Mouse (Mus musculus) spleen, adult 2 months (tissue): ENCODE measurements around the gene Crnkl1. TPM values are rescaled to one million over a fixed set of nuclear protein-coding genes. Genes with fewer than 3 reads are reported as not detected.

Experiments
- DNase-seq, 2 experiments: peaks; one replicate each; pipeline versions ENCODE4 v3.0.0 to v3.0.0-alpha.2; 2012 to 2021; ENCODE audit warnings: low spot score in 2 of 2, low read depth in 1 of 2
- H3K27ac ChIP-seq: fragments of 200-500 bp; 2 replicates; pipeline ENCODE4 v1.5.1; 2012; ENCODE audit warnings: low read length, inconsistent platforms; ENCODE audit not compliant: insufficient read depth
- H3K27me3 ChIP-seq: fragments of 200-500 bp; 2 replicates; pipeline ENCODE4 v1.6.1; 2012; ENCODE audit warnings: mild to moderate bottlenecking, moderate library complexity, low read length, inconsistent platforms; ENCODE audit not compliant: control insufficient read depth, insufficient read depth
- H3K36me3 ChIP-seq: fragments of 200-500 bp; 2 replicates; pipeline ENCODE4 v1.6.1; 2012; ENCODE audit warnings: mild to moderate bottlenecking, low read length, inconsistent platforms; ENCODE audit not compliant: control insufficient read depth, insufficient read depth
- H3K4me1 ChIP-seq: fragments of 200-500 bp; 2 replicates; pipeline ENCODE4 v1.6.1; 2011; ENCODE audit warnings: inconsistent platforms; ENCODE audit not compliant: control insufficient read depth, insufficient read depth, insufficient read length
- H3K4me3 ChIP-seq: fragments of 200-500 bp; 2 replicates; pipeline ENCODE4 v1.5.1; 2011; ENCODE audit warnings: mild to moderate bottlenecking, inconsistent platforms; ENCODE audit not compliant: insufficient read depth, insufficient read length; ENCODE audit errors: extremely low read depth
- CTCF ChIP-seq: fragments of 200-500 bp; IDR thresholded peaks from 2 replicates; pipeline ENCODE4 v1.5.1; 2011; ENCODE audit warnings: mild to moderate bottlenecking, inconsistent platforms; ENCODE audit not compliant: insufficient read depth, insufficient read length, insufficient replicate concordance; ENCODE audit errors: extremely low read depth
- POLR2A ChIP-seq: fragments of 200-500 bp; IDR thresholded peaks from 2 replicates; pipeline ENCODE4 v1.6.1; 2011; ENCODE audit warnings: low read depth, low read length, inconsistent platforms
- WGBS: fragments of 180-500 bp; shearing (Covaris S2); methylation state at CpG from one replicate; pipeline ENCODE4 v1.1.7; 2018; 5-methylcytosine and 5-hydroxymethylcytosine counted together
- polyA plus RNA-seq: library from polyadenylated mRNA; depleted of rRNA; stranded (reverse); fragments of >200 nt; gene quantifications from 2 replicates; pipeline ENCODE4 v1.2.3, GENCODE M21; 2012; rRNA removed

The Crnkl1 gene
- polyA plus RNA-seq: 10.1 and 12.0 TPM in 2 replicates

DNA sequence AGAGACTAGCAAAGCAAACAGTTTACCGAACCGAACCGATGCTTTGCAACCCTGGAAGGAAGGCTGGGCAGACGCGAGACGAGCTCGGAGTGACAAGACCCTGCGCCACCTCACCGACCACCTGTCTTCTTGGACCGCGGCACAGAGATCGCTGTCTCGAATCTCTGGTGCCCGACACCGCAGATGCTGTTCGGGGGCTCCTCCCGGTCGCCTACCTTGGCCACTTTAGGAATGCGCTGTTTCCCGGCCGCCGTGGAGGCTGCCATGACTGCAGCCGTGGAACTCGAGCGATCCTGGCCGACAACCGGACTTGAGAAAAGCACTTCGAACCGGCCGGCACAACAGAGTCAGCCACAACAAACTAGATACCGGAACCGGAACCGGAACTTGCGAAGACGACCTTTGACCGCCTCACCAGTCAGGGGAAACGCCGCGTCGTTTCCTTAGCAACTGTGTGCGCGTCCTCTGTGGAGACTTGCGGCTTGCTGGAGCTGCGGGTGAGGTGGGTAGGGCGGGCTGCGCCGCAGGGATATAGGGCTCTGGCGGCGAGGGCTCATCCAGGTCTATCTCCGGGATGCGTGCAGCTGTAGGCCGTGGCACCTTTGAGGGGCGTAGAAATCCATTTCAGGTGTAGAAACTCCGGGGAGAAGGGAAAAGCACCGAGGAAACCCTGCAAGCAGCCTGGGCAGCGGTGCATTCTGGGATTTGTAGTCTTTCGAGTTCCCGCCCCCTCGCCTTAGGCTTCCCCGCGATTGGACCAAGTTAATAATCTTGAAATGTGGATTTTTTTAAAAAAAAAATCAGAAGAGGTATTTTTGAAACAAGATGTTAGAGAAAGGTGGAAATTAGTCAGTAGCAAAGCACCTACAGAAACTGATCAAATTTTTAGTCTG, at the start of gene Crnkl1, which contains the start of gene Cfap61:
Gene Crnkl1 (minus strand): TSS at position 676 of the 893 bp plus-strand sequence.
Gene Cfap61 (plus strand): TSS at position 446 of the 893 bp plus-strand sequence.
- WGBS: under 1% methylated on average over 61 of the region's 61 CpGs
- peak within 1 kb of the TSS; percentile 99 for H3K4me3 ChIP-seq
- peaks cover 15% of the 10 kb centered on the region for H3K36me3 ChIP-seq
- peak; percentile 19; the same call in 1 of the 2 replicates for TF ChIP-seq POLR2A
- TF ChIP-seq CTCF: no peak
- peak within 1 kb of the TSS; percentile 62 for H3K27ac ChIP-seq
- DNase-seq: peak; percentile 92
- H3K27me3 ChIP-seq: no peaks in the 10 kb centered on the region; the same call in 1 of the 2 replicates
- H3K4me1 ChIP-seq: no peaks in the 10 kb centered on the region

GRCm38 (mm10) chr2:145982317-145983045, 47.7 kb upstream of the Crnkl1 start:
- no peak for DNase-seq

DNA sequence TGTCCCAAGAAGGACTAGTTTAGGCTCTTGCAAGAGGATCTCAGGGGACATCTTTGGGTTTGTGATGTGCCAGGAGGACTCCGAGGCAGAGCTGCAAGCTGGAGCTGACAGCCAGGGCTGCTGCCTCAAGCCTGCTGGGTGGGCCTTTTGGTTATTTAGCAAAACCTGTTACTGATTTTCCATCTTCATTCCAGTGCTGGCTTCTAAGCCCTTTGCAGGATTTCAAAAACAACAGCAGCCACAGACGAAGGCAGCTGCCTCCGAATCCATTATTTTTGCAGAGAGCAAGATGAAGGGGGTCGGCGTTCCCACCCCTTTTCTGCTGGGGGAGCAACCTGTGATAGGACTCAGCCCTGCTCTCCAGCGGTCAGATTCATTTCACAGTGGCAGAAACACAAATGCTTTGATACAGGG, 46.9 kb upstream of the Crnkl1 start:
- TF ChIP-seq POLR2A (no peak), CTCF (no peak)
- H3K27me3 ChIP-seq: no peaks in the 10 kb centered on the region
- no peak overlapping the region for H3K4me3 ChIP-seq
- WGBS: 89% methylated on average over 6 of the region's 6 CpGs
- H3K36me3 ChIP-seq: no peaks in the 10 kb centered on the region
- no peaks in the 10 kb centered on the region for H3K4me1 ChIP-seq
- H3K27ac ChIP-seq: no peak overlapping the region
- no peak for DNase-seq

More at GRCm38 (mm10) chr2:145982317-145983045, 47.7 kb upstream of the Crnkl1 start:
- no peaks in the 10 kb centered on the region for H3K36me3 ChIP-seq
- 80% methylated on average over 9 of the region's 9 CpGs for WGBS
- no peak overlapping the region for H3K4me3 ChIP-seq
- H3K27me3 ChIP-seq: no peaks in the 10 kb centered on the region
- no peak overlapping the region for H3K27ac ChIP-seq
- no peaks in the 10 kb centered on the region for H3K4me1 ChIP-seq
- TF ChIP-seq CTCF (no peak), POLR2A (no peak)

GRCm38 (mm10) chr2:145980881-145981280, 46.1 kb upstream of the Crnkl1 start:
- no peaks in the 10 kb centered on the region for H3K36me3 ChIP-seq
- 88% methylated on average over 9 of the region's 9 CpGs for WGBS
- TF ChIP-seq CTCF: no peak
- TF ChIP-seq POLR2A: no peak

GRCm38 (mm10) chr2:145979616-145980015, 44.8 kb upstream of the Crnkl1 start:
- Histone ChIP-seq H3K4me3 (no peak overlapping the region), H3K27ac (no peak overlapping the region), H3K36me3 (no peaks in the 10 kb centered on the region), H3K4me1 (no peaks in the 10 kb centered on the region), H3K27me3 (no peaks in the 10 kb centered on the region)
- no peak for TF ChIP-seq POLR2A
- TF ChIP-seq CTCF: no peak
- DNase-seq: no peak
- WGBS: 95% methylated on average over 4 of the region's 4 CpGs

More at GRCm38 (mm10) chr2:145980881-145981280, 46.1 kb upstream of the Crnkl1 start:
- H3K4me1 ChIP-seq: no peaks in the 10 kb centered on the region
- H3K27ac ChIP-seq: no peak overlapping the region
- no peak overlapping the region for H3K4me3 ChIP-seq
- no peaks in the 10 kb centered on the region for H3K27me3 ChIP-seq
- no peak for DNase-seq

DNA sequence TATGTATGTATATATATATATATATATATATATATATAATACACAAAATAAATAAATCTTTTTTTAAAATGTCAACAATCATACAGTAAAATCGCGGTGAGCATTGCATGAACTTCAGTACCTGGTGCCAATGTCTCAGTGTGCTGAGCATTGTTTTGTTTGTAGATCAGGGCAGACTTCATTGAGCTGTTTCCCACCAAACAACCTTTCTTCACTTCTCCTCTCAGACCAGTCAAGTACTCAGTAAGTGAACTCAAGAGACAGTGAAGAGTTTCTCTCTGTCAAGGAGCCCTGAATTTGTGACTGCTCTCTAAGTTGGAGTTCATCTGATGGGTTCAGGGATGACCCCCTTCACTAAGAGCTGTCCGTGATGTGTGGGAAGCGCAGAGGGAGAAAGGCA, 37.8 kb upstream of the Crnkl1 start:
- whole genome bisulfite sequencing: 92% methylated on average over 4 of the region's 4 CpGs
- DNase-seq: no peak
- no peaks in the 10 kb centered on the region for H3K4me1 ChIP-seq
- H3K36me3 ChIP-seq: no peaks in the 10 kb centered on the region
- no peak for TF ChIP-seq POLR2A
- no peak for TF ChIP-seq CTCF
- no peak overlapping the region for H3K27ac ChIP-seq
- H3K4me3 ChIP-seq: no peak overlapping the region
- no peaks in the 10 kb centered on the region for H3K27me3 ChIP-seq
